Mouse (Mus musculus) midbrain, embryonic 11.5 days (tissue): ENCODE measurements around the gene Bbs9. TPM values are rescaled to one million over a fixed set of nuclear protein-coding genes. Genes with fewer than 3 reads are reported as not detected.

Experiments
- polyA plus RNA-seq: library from polyadenylated mRNA; unstranded; fragments of >200 nt; fragmentation: Nextera tagmentation; extraction: Ambion mirVana; gene quantifications from 2 replicates; pipeline ENCODE4 v1.2.1, GENCODE M21; 2014

Bbs9 gene
- polyA plus RNA-seq, 1 experiment from 2014 or later = 17.4 TPM

Other genes starting within 250 kb of the Bbs9 start
- 6.7 TPM in 2 replicates for gene Zfp599, start 215.8 kb upstream of the Bbs9 start, polyA plus RNA-seq
- gene Zfp810, start 168.1 kb upstream of the Bbs9 start, polyA plus RNA-seq = 25.9 and 27.4 TPM in 2 replicates
- gene Anln, start 86.5 kb upstream of the Bbs9 start, polyA plus RNA-seq = 40.9 and 45.8 TPM in 2 replicates
- gene 9530077C05Rik, start 64.2 kb upstream of the Bbs9 start, polyA plus RNA-seq = 11.1 and 13.6 TPM in 2 replicates
- not detected in 2 replicates for gene Gm17545, start 21.4 kb upstream of the Bbs9 start, polyA plus RNA-seq
- 50.6 and 54.2 TPM in 2 replicates for gene Rp9, start 6.0 kb upstream of the Bbs9 start, polyA plus RNA-seq